Mouse (Mus musculus): ENCODE data around the gene Sertad2. TPM values are rescaled to one million over a fixed set of nuclear protein-coding genes. Genes with fewer than 3 reads are reported as not detected.

The Sertad2 gene
- 10.6 and 12.5 TPM in 2 replicates for polyA plus RNA-seq (2012; rRNA removed)

GRCm38 (mm10) chr11:20542739-20543452, at the start of gene Sertad2:
Gene Sertad2, plus strand, starts transcription at chr11:20543253.

Other genes starting within 250 kb of the Sertad2 start
- 3.6 and 4.6 TPM in 2 replicates for gene Slc1a4, start 210.5 kb upstream of the Sertad2 start, polyA plus RNA-seq (2012; rRNA removed)
- 15.3 and 17.4 TPM in 2 replicates for gene Aftph, start 198.3 kb downstream of the Sertad2 start, polyA plus RNA-seq (2012; rRNA removed)